Mouse (Mus musculus) heart, embryonic 12.5 days (tissue): ENCODE measurements at regions not wholly inside any gene's neighbourhood (a gene's known extent, or its start where the extent isn't known, plus 50 kb on each side); places are given as distances from the start of the nearest gene placed in this dataset.

Experiments
- ATAC-seq: fragments of 200-750 bp; cut with Nextera tagmentation; 2 replicates; pipeline ENCODE4 v1.8.0; 2017; ENCODE audit warnings: moderate TSS enrichment, moderate library complexity; ENCODE audit not compliant: insufficient number of reproducible peaks, low FRiP score
- H3K27ac ChIP-seq: fragments of 300-500 bp; sonication (generic); 2 replicates; pipeline ENCODE4 v1.5.1; 2016; ENCODE audit warnings: mild to moderate bottlenecking, moderate library complexity; ENCODE audit not compliant: poor library complexity, severe bottlenecking
- H3K27me3 ChIP-seq: fragments of 300-500 bp; sonication (generic); replicated peaks from 2 replicates; pipeline ENCODE4 v1.6.1; 2016; ENCODE audit warnings: mild to moderate bottlenecking, moderate library complexity
- H3K36me3 ChIP-seq: fragments of 300-500 bp; sonication (generic); 2 replicates; pipeline ENCODE4 v1.6.1; 2016; ENCODE audit warnings: mild to moderate bottlenecking, moderate library complexity
- H3K4me1 ChIP-seq: fragments of 300-500 bp; sonication (generic); replicated peaks from 2 replicates; pipeline ENCODE4 v1.6.1; 2016; ENCODE audit warnings: mild to moderate bottlenecking
- H3K4me2 ChIP-seq: fragments of 300-500 bp; sonication (generic); 2 replicates; pipeline ENCODE4 v1.6.1; 2016; ENCODE audit warnings: mild to moderate bottlenecking, moderate library complexity
- H3K4me3 ChIP-seq: fragments of 300-500 bp; sonication (generic); 2 replicates; pipeline ENCODE4 v1.5.1; 2016; ENCODE audit warnings: mild to moderate bottlenecking
- H3K9ac ChIP-seq: fragments of 300-500 bp; sonication (generic); 2 replicates; pipeline ENCODE4 v1.6.1; 2016; ENCODE audit warnings: mild to moderate bottlenecking, moderate library complexity
- H3K9me3 ChIP-seq: fragments of 300-500 bp; sonication (generic); replicated peaks from 2 replicates; pipeline ENCODE4 v1.6.1; 2016; ENCODE audit warnings: mild to moderate bottlenecking, moderate library complexity
- WGBS: fragments of 180-500 bp; shearing (Covaris S2); methylation state at CpG from one replicate; pipeline ENCODE4 v1.1.7; 2016; 5-methylcytosine and 5-hydroxymethylcytosine counted together

DNA sequence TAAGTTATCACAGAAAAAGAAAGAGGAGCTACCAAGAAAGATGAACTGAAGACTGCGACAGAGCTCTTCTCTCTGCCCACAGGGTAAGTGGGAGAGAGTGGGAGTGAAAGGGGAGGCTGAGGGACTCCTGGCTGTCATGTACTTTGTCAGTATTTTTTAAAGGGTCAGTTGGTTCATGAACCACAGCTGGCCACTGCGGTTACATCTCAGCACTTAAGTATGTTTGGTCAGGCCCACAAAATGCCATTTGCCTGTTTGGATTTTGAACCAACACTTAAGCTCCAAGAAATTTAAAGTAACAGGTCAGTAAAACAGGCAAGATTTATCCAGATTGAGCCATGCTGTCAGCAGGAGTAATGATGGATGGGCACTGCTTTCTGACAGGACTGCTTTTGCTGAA, 115.1 kb upstream of the Cdkn2b start:
- WGBS = 65% methylated on average over 2 of the region's 2 CpGs
- Histone ChIP-seq H3K9ac (no peak overlapping the region), H3K27ac (no peak overlapping the region), H3K4me3 (no peak overlapping the region), H3K36me3 (no peaks in the 10 kb centered on the region), H3K4me1 (peaks cover 15% of the 10 kb centered on the region), H3K4me2 (no peak overlapping the region), H3K27me3 (no peaks in the 10 kb centered on the region), H3K9me3 (no peaks in the 10 kb centered on the region)
- no peak for ATAC-seq

DNA sequence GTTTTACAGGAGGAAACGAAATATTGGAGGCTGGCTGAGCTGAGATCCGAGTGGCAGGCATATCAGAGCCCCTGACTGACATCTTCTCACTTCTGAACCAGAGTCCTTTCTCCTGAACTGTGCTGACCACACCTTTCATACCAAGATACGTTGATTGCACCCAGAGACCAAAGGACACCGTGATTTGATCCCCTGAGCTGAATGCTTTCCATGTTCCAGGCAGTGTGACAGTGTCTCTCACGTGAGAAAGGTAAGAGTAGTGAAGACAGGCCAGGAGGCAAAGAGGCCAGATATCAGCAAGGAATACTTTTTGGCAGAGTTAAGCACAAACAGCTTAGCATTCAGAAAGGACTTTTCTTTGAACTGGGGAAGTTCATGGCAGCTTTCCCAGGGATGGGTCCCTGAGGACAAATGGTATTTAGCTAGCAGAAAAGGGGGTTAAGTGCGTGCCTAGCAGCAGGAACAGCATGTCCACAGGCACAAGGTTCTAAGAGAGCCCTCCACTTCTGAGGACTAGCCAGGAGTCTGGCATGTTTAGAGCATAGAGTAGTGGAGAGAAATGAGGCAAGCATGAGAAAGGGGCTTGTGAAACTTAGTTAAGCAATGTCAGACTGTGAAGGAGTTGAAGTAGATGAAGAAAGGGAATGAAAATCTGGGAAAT, 111.0 kb upstream of the Cdkn2b start:
- Histone ChIP-seq H3K9me3 (no peaks in the 10 kb centered on the region), H3K4me2 (no peak overlapping the region), H3K4me3 (no peak overlapping the region), H3K27ac (no peak overlapping the region), H3K4me1 (no peaks in the 10 kb centered on the region), H3K27me3 (no peaks in the 10 kb centered on the region), H3K36me3 (no peaks in the 10 kb centered on the region), H3K9ac (no peak overlapping the region)
- no peak for ATAC-seq
- 39% methylated on average over 6 of the region's 6 CpGs for WGBS

DNA sequence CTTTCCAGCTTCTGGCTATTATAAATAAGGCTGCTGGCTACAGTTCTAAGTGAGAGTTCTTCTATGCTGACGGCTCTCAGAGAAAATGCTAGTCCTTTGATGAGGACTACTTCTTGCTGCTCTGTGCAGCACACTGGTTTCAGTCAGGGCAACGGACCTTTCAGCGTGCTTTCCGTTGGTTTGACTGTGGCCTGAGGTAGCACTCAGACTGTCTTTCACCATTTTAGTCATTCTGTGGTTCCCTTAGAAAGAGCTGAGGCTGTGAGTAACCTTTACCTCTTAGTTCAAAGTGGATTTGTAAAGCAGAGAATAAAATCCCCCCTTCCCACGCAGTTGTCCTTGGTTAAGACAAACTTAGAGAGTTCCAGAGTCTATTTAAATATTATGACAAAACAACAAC, 110.0 kb upstream of the Cdkn2b start:
- Histone ChIP-seq H3K36me3 (no peaks in the 10 kb centered on the region), H3K27me3 (no peaks in the 10 kb centered on the region), H3K4me3 (no peak overlapping the region), H3K4me1 (no peaks in the 10 kb centered on the region), H3K9ac (no peak overlapping the region), H3K4me2 (no peak overlapping the region), H3K9me3 (0 out of 2 replicates have a peak, but pooled peaks cover 3% of the 10 kb centered on the region), H3K27ac (no peak overlapping the region)
- no peak for ATAC-seq
- WGBS = 83% methylated on average over 5 of the region's 5 CpGs

GRCm38 (mm10) chr4:89419507-89419906, 108.7 kb upstream of the Cdkn2b start:
- no peak overlapping the region for H3K9ac ChIP-seq
- H3K9me3 ChIP-seq = 0 out of 2 replicates have a peak, but pooled peaks cover 3% of the 10 kb centered on the region
- no peaks in the 10 kb centered on the region for H3K4me1 ChIP-seq
- no peak overlapping the region for H3K4me3 ChIP-seq
- WGBS = 88% methylated on average over 7 of the region's 7 CpGs
- H3K27ac ChIP-seq = no peak overlapping the region
- no peaks in the 10 kb centered on the region for H3K36me3 ChIP-seq
- no peaks in the 10 kb centered on the region for H3K27me3 ChIP-seq
- no peak overlapping the region for H3K4me2 ChIP-seq
- ATAC-seq = no peak

GRCm38 (mm10) chr4:89405624-89406167, 94.9 kb upstream of the Cdkn2b start:
- Histone ChIP-seq H3K9ac (no peak overlapping the region), H3K9me3 (no peaks in the 10 kb centered on the region), H3K36me3 (no peaks in the 10 kb centered on the region), H3K27me3 (no peaks in the 10 kb centered on the region), H3K4me2 (no peak overlapping the region), H3K4me3 (no peak overlapping the region), H3K27ac (no peak overlapping the region), H3K4me1 (no peaks in the 10 kb centered on the region)
- no peak for ATAC-seq
- WGBS = 57% methylated on average over 2 of the region's 2 CpGs

- no peak for ATAC-seq
- no peaks in the 10 kb centered on the region for H3K27me3 ChIP-seq
- H3K4me2 ChIP-seq = no peak overlapping the region
- H3K4me1 ChIP-seq = no peaks in the 10 kb centered on the region
- no peak overlapping the region for H3K4me3 ChIP-seq
- H3K27ac ChIP-seq = no peak overlapping the region
- H3K9me3 ChIP-seq = no peaks in the 10 kb centered on the region
- no peaks in the 10 kb centered on the region for H3K36me3 ChIP-seq
- WGBS = 80% methylated on average over 1 of the region's 1 CpGs
- no peak overlapping the region for H3K9ac ChIP-seq
Measured at GRCm38 (mm10) chr4:89403151-89403550, 92.3 kb upstream of the Cdkn2b start.

DNA sequence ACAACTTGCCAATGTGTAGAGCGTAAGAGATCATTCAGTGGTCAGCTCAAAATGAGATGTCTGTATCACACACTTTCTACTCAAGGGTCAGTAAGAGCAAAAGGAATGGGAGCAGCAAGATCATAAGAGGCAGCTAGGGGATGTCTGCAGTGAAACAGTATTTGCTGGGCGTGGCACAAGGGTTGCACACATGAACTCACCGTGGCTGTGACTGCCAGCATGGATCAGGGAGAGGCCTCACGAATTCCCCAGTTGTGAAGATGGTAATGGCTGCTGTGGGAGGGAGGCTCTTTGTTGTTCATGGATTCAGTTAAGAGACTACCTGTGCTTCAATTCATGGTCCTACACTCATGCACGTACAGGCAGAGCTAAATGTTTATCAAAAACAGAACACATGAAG, 91.5 kb upstream of the Cdkn2b start:
- Histone ChIP-seq H3K4me3 (no peak overlapping the region), H3K4me2 (no peak overlapping the region), H3K36me3 (no peaks in the 10 kb centered on the region), H3K9me3 (no peaks in the 10 kb centered on the region), H3K27me3 (no peaks in the 10 kb centered on the region), H3K9ac (no peak overlapping the region), H3K4me1 (no peaks in the 10 kb centered on the region), H3K27ac (no peak overlapping the region)
- 72% methylated on average over 5 of the region's 5 CpGs for WGBS
- no peak for ATAC-seq

GRCm38 (mm10) chr4:89401696-89402095, 90.9 kb upstream of the Cdkn2b start:
- Histone ChIP-seq H3K4me1 (no peaks in the 10 kb centered on the region), H3K4me3 (no peak overlapping the region), H3K27me3 (no peaks in the 10 kb centered on the region), H3K9me3 (no peaks in the 10 kb centered on the region), H3K4me2 (no peak overlapping the region), H3K36me3 (no peaks in the 10 kb centered on the region), H3K27ac (no peak overlapping the region), H3K9ac (no peak overlapping the region)
- WGBS = 64% methylated on average over 2 of the region's 2 CpGs
- no peak for ATAC-seq

DNA sequence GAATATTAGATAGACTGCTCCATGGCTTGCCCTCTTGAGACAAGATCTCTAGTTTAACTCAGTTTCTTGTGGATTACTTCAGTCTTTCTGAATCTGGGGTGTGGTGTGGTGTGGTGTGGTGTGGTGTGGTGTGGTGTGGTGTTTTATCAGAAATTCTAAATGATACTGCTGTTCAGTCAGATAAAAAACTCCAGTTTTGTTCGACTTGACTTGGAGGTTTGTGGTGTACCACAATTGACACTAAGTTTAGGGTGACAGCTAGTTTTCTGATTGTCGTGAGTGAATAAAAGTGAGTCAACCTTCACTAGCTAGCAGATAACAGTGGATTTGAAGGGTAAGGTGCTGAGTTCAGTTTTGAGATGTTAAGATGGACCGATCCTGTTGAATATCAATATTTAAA, 89.5 kb upstream of the Cdkn2b start:
- H3K9ac ChIP-seq = no peak overlapping the region
- no peaks in the 10 kb centered on the region for H3K36me3 ChIP-seq
- WGBS = 68% methylated on average over 3 of the region's 3 CpGs
- no peak overlapping the region for H3K27ac ChIP-seq
- no peaks in the 10 kb centered on the region for H3K4me1 ChIP-seq
- H3K4me2 ChIP-seq = no peak overlapping the region
- no peaks in the 10 kb centered on the region for H3K27me3 ChIP-seq
- no peak for ATAC-seq
- H3K9me3 ChIP-seq = no peaks in the 10 kb centered on the region
- no peak overlapping the region for H3K4me3 ChIP-seq

DNA sequence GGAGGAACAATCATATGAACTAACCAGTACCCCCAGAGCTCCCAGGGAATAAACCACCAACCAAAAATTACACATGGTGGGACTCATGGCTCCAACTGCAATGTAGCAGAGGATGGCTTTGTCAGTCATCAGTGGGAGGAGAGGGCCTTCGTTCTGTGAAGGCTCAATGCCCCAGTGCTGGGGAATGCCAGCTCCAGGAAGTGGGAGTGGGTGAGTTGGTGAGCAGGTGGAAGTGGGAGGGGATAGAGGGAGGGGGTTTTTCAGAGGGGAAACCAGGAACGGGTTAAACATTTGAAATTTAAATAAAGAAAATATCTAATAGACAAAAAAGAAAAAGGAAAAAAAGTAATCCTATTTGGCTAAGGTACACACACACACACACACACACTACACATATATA, 88.4 kb upstream of the Cdkn2b start:
- ATAC-seq = no peak
- Histone ChIP-seq H3K4me3 (no peak overlapping the region), H3K27ac (no peak overlapping the region), H3K9me3 (no peaks in the 10 kb centered on the region), H3K4me1 (no peaks in the 10 kb centered on the region), H3K4me2 (no peak overlapping the region), H3K9ac (no peak overlapping the region), H3K36me3 (no peaks in the 10 kb centered on the region), H3K27me3 (no peaks in the 10 kb centered on the region)
- WGBS = 68% methylated on average over 2 of the region's 2 CpGs

DNA sequence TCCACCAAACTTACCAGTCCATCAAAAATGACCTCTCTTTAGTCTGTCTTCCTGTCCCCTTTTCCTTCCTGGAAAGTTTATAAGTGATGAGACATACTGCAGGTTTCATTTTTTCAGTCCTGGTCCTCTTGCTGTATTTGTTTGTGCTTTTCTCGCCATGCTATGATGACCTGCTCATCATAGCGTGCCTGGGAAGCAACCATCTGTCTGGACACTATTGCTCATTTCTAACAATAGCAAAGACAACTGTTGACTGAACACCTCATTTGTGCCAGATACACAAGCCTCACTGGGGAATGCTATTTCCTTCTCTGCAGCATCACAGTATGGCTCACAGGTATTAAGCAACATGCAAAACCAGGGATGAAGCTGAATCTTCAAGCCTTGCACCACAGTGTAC, 85.2 kb upstream of the Cdkn2b start:
- Histone ChIP-seq H3K9ac (no peak overlapping the region), H3K27ac (no peak overlapping the region), H3K4me1 (no peaks in the 10 kb centered on the region), H3K4me3 (no peak overlapping the region), H3K4me2 (no peak overlapping the region), H3K9me3 (no peaks in the 10 kb centered on the region), H3K27me3 (no peaks in the 10 kb centered on the region), H3K36me3 (no peaks in the 10 kb centered on the region)
- WGBS = 77% methylated on average over 2 of the region's 2 CpGs
- ATAC-seq = no peak

GRCm38 (mm10) chr4:89395336-89395735, 84.5 kb upstream of the Cdkn2b start:
- ATAC-seq = no peak
- Histone ChIP-seq H3K4me3 (no peak overlapping the region), H3K36me3 (no peaks in the 10 kb centered on the region), H3K9me3 (no peaks in the 10 kb centered on the region), H3K9ac (no peak overlapping the region), H3K4me2 (no peak overlapping the region), H3K4me1 (no peaks in the 10 kb centered on the region), H3K27ac (no peak overlapping the region), H3K27me3 (no peaks in the 10 kb centered on the region)
